Mouse (Mus musculus) G1E (cell line): ENCODE results near the gene Otud6a. TPM values are rescaled to one million over a fixed set of nuclear protein-coding genes. Genes with fewer than 3 reads are reported as not detected.
A peak's percentile ranks its signal among the peaks of the same experiment; 100 is the strongest.

Experiments used
- ATAC-seq: 2 replicates; pipeline ENCODE4 v1.8.0; 2016; ENCODE audit warnings: mild to moderate bottlenecking; ENCODE audit not compliant: insufficient number of reproducible peaks, poor library complexity, low FRiP score, severe bottlenecking; ENCODE audit errors: extremely low read depth
- DNase-seq: peaks from one replicate; pipeline ENCODE4 v3.0.0; 2012; ENCODE audit warnings: low spot score
- H3K27me3 ChIP-seq: 2 replicates; pipeline ENCODE4 v1.6.1; 2012; ENCODE audit warnings: mild to moderate bottlenecking, low read length, inconsistent platforms; ENCODE audit not compliant: insufficient read depth
- H3K36me3 ChIP-seq: replicated peaks from 2 replicates; pipeline ENCODE3; 2012; ENCODE audit warnings: mild to moderate bottlenecking, inconsistent platforms
- H3K4me1 ChIP-seq: 2 replicates; pipeline ENCODE4 v1.6.1; 2012; ENCODE audit warnings: low read depth, low read length, inconsistent platforms, mixed read lengths; ENCODE audit not compliant: insufficient read depth
- H3K4me3 ChIP-seq: 2 replicates; pipeline ENCODE4 v1.5.1; 2012; ENCODE audit warnings: low read depth, mild to moderate bottlenecking, inconsistent platforms, low read length, moderate library complexity, mixed read lengths
- H3K9me3 ChIP-seq: replicated peaks from 2 replicates; pipeline ENCODE4 v1.6.1; 2012; ENCODE audit warnings: inconsistent platforms
- CTCF ChIP-seq: IDR thresholded peaks from 2 replicates; pipeline ENCODE4 v1.5.1; 2012; ENCODE audit warnings: low read depth, low read length, inconsistent platforms, mixed read lengths
- GATA1 ChIP-seq: IDR thresholded peaks from 2 replicates; pipeline ENCODE4 v1.6.1; 2012; ENCODE audit warnings: borderline replicate concordance, low read length, inconsistent platforms, mixed read lengths
- GATA2 ChIP-seq: IDR thresholded peaks from 2 replicates; pipeline ENCODE4 v1.6.1; 2012; ENCODE audit warnings: low read depth, low read length, inconsistent platforms, borderline replicate concordance
- POLR2AphosphoS5 ChIP-seq: IDR thresholded peaks from 2 replicates; pipeline ENCODE4 v1.6.1; 2012; ENCODE audit warnings: low read depth, low read length, inconsistent platforms; ENCODE audit not compliant: insufficient replicate concordance
- TAL1 ChIP-seq: conservative IDR thresholded peaks from 2 replicates; pipeline ENCODE4 v1.6.1; 2012; ENCODE audit warnings: low read depth, low read length, inconsistent platforms, mixed read lengths
- polyA plus RNA-seq: library from polyadenylated mRNA; stranded (reverse); fragments of >175 nt; gene quantifications from 2 replicates; pipeline ENCODE4 v1.2.3, GENCODE M21; 2012
- total RNA-seq, 2 experiments: library from RNA; stranded (forward) in 1 of 2; stranded (reverse) in 1 of 2; fragments of 200-1000 nt in 1 of 2; fragments of >200 nt in 1 of 2; fragmentation: Nextera tagmentation in 1 of 2; gene quantifications; 2 replicates each; pipeline ENCODE4 v1.2.3; 2014 to 2017

Gene Otud6a
- total RNA-seq (2014; fragmentation: Nextera tagmentation), result not detected in 2 replicates
- total RNA-seq (2017), result 0.33 TPM in 1 of 2 replicates, not detected in the other
- polyA plus RNA-seq, result not detected in 2 replicates

- TF ChIP-seq GATA2, result no peak
- TF ChIP-seq CTCF, result no peak
- TF ChIP-seq GATA1, result no peak
- no peak for TF ChIP-seq TAL1
- TF ChIP-seq POLR2AphosphoS5, result no peak
- Histone ChIP-seq H3K27me3 (no peaks in the 10 kb centered on the region), H3K4me3 (no peak within 1 kb of the TSS), H3K9me3 (no peaks in the 10 kb centered on the region), H3K4me1 (no peaks in the 10 kb centered on the region), H3K36me3 (no peaks in the 10 kb centered on the region)
- no peak for DNase-seq
- ATAC-seq, result no peak
These were observed at the start of gene Otud6a for GRCm38 (mm10) chrX:100428693-100429092. TSS of gene Otud6a (plus strand) at chrX:100429013.

- Histone ChIP-seq H3K36me3 (no peaks in the 10 kb centered on the region), H3K4me3 (no peak overlapping the region), H3K4me1 (no peaks in the 10 kb centered on the region), H3K9me3 (no peaks in the 10 kb centered on the region), H3K27me3 (no peaks in the 10 kb centered on the region)
- ATAC-seq (no peak), DNase-seq (no peak)
- TF ChIP-seq POLR2AphosphoS5, result no peak
- TF ChIP-seq GATA1, result no peak
- TF ChIP-seq GATA2, result no peak
- no peak for TF ChIP-seq TAL1
- TF ChIP-seq CTCF, result no peak
These were observed 38.9 kb upstream of the Otud6a start for GRCm38 (mm10) chrX:100389887-100390286.

DNA sequence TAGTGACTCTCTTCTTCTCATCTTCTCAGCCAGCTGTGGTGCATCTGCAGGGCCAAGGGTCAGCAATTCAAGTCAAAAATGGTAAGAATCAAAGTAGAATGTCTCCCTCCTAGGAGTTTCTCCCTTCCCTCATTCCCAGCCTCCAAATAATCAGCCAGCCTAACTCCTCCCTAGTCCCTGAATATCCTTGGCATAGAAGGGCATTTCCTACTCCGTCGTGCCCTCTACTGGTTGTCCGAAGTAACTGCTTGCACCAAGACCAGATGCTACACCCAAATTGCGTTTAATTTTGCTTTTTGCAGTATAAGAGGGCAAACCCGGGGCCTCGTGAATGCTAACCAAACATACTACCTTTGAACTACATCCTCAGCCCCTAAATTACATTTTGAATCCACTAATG, 36.5 kb upstream of the Otud6a start:
- H3K9me3 ChIP-seq, result no peaks in the 10 kb centered on the region
- no peak for DNase-seq
- no peaks in the 10 kb centered on the region for H3K4me1 ChIP-seq
- no peaks in the 10 kb centered on the region for H3K36me3 ChIP-seq
- H3K27me3 ChIP-seq, result no peaks in the 10 kb centered on the region
- no peak for TF ChIP-seq GATA1
- TF ChIP-seq POLR2AphosphoS5, result no peak
- peak; percentile 23; the same call in 1 of the 2 replicates for TF ChIP-seq CTCF
- no peak for TF ChIP-seq GATA2
- TF ChIP-seq TAL1, result no peak
- no peak for ATAC-seq
- no peak overlapping the region for H3K4me3 ChIP-seq

GRCm38 (mm10) chrX:100394223-100394861, 34.5 kb upstream of the Otud6a start:
- ATAC-seq, result no peak
- no peak overlapping the region for H3K4me3 ChIP-seq
- TF ChIP-seq CTCF (no peak), TAL1 (no peak), GATA1 (no peak), POLR2AphosphoS5 (no peak), GATA2 (no peak)

DNA sequence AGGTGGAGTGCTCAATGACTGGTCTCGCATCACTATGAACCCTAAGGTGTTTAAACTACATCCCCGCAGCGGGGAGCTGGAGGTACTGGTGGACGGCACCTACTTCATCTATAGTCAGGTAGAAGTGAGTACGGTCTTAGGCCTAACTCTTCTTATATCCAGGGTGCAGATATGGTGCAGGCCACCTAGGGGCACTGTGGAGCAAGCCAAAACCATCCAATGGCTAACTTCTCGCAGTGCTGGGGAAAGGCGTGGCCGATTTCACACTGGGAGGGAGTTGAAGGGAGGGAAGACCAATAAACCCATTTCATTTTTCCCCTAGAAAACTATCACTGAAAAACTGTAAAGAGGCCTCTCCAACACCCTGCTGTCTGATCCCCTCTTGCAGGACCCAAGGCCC, 33.8 kb upstream of the Otud6a start:
- no peaks in the 10 kb centered on the region for H3K36me3 ChIP-seq
- H3K9me3 ChIP-seq, result no peaks in the 10 kb centered on the region
- TF ChIP-seq CTCF (peak; percentile 19; the same call in 1 of the 2 replicates), POLR2AphosphoS5 (no peak)
- H3K4me3 ChIP-seq, result no peak overlapping the region
- peak; percentile 40; the same call in 1 of the 2 replicates for ATAC-seq
- no peaks in the 10 kb centered on the region for H3K4me1 ChIP-seq
- peak; percentile 3 for DNase-seq
- H3K27me3 ChIP-seq, result no peaks in the 10 kb centered on the region

More at GRCm38 (mm10) chrX:100394223-100394861, 34.5 kb upstream of the Otud6a start:
- H3K36me3 ChIP-seq, result no peaks in the 10 kb centered on the region
- DNase-seq, result no peak
- no peaks in the 10 kb centered on the region for H3K4me1 ChIP-seq
- no peaks in the 10 kb centered on the region for H3K9me3 ChIP-seq
- H3K27me3 ChIP-seq, result no peaks in the 10 kb centered on the region

- no peaks in the 10 kb centered on the region for H3K4me1 ChIP-seq
- ATAC-seq, result no peak
- no peak for DNase-seq
- no peaks in the 10 kb centered on the region for H3K9me3 ChIP-seq
- no peaks in the 10 kb centered on the region for H3K36me3 ChIP-seq
- no peaks in the 10 kb centered on the region for H3K27me3 ChIP-seq
- H3K4me3 ChIP-seq, result no peak overlapping the region
- TF ChIP-seq TAL1, result no peak
- no peak for TF ChIP-seq POLR2AphosphoS5
- no peak for TF ChIP-seq GATA1
- TF ChIP-seq CTCF, result no peak
- no peak for TF ChIP-seq GATA2
These were observed 27.9 kb upstream of the Otud6a start for GRCm38 (mm10) chrX:100400900-100401299.
